ENCODE assay signal across 7 mouse cellular contexts in the genomic region with DNA sequence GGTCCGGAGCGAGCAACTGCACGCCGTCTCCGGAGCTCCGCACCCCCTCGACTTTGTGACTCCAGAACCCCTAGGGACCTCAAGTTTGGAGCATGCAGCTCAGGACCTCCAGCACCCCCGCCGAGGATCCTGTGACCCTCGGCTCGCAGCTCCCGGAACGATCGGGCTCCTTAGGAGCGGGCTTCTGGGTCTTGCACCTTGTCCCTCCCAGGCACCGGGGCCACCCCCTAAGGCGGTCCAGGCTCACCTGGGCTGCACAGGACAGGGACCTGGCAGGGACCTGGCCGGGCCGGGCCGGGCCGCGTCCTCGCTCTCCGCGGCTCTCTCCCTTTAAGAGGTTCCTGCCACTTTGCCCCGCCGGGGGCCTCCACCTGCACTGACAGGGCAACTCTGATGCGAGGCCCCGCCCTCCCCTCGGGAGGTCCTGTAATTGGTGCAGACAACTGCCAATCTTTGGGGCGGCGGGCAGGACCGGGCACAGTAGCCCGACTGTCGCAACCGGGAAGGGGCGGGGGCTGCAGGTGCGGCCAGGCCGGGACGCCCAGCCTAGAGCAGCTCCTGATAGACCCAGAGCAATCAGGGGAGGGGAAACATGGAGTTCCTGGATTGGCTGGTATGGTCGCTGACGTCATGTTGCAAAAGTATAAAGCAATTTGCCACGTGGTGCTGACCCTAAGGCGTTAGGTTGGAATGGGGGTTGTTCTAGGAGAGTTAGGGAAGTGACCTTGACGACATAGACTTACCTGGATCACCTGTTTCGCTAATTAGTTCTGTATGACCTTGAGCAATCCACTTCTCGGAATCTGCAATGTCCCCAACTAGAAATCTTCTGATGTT. TPM values are rescaled to one million over a fixed set of nuclear protein-coding genes. Genes with fewer than 3 reads are reported as not detected.
DNase-seq lines count a peak whose midpoint lies in the region; ATAC-seq lines count a peak whose summit lies in the region.

A gene (minus strand): TSS at position 389 of the 837 bp plus-strand sequence.

- peak within 1 kb of the TSS; percentile 91 for H3K4me3 ChIP-seq in intestine, embryonic 16.5 days (ENCODE audit: low read length)
- H3K4me3 ChIP-seq in midbrain, embryonic 11.5 days (ENCODE audit: low read depth, low read length): peak within 1 kb of the TSS; percentile 72

- under 1% methylated on average over 47 of the region's 47 CpGs for WGBS in intestine, embryonic 16.5 days
- 2% methylated on average over 47 of the region's 47 CpGs for WGBS in midbrain, embryonic 11.5 days

- H3K36me3 ChIP-seq in intestine, embryonic 16.5 days (ENCODE audit: control insufficient read depth, insufficient read depth, low read length): no peaks in the 10 kb centered on the region
- H3K36me3 ChIP-seq in midbrain, embryonic 11.5 days (ENCODE audit: control insufficient read depth, insufficient read depth, low read length): no peaks in the 10 kb centered on the region

- intact Hi-C loops in left cerebral cortex, postnatal 36 days (cut with DNase I): loop anchor here (5.0 kb wide), 2 partner anchors 38 to 158 kb away; no protein-coding TSS in a partner anchor

- H3K27ac ChIP-seq in intestine, embryonic 16.5 days (ENCODE audit: low read length): peak within 1 kb of the TSS; percentile 84
- no peak within 1 kb of the TSS for H3K27ac ChIP-seq in midbrain, embryonic 11.5 days (ENCODE audit: low read depth, low read length)

- ATAC-seq in intestine, embryonic 16.5 days: peak; percentile 96
- ATAC-seq in midbrain, embryonic 11.5 days (ENCODE audit: low FRiP score): peak; percentile 93

- peak within 1 kb of the TSS; percentile 91 for H3K4me2 ChIP-seq in intestine, embryonic 16.5 days (ENCODE audit: low read depth, low read length)
- H3K4me2 ChIP-seq in midbrain, embryonic 11.5 days: peak within 1 kb of the TSS; percentile 100

- peaks cover 16% of the 10 kb centered on the region; the same call in 1 of the 2 replicates for H3K4me1 ChIP-seq in intestine, embryonic 16.5 days (ENCODE audit: control insufficient read depth, insufficient read depth, low read length)
- H3K4me1 ChIP-seq in midbrain, embryonic 11.5 days (ENCODE audit: control insufficient read depth, insufficient read depth, low read length): peaks cover 18% of the 10 kb centered on the region

- peak; percentile 98 for DNase-seq in adrenal gland, adult 8-10 months
- peak; percentile 99 for DNase-seq in embryo, embryonic 9.5 days (ENCODE audit: extremely low spot score)
- DNase-seq in gastrocnemius, postnatal 4 days (ENCODE audit: low spot score in 2 of 2): peak; percentile 80 to 88
- peak; percentile 94 to 96 for DNase-seq in left cerebral cortex, postnatal 36 days (ENCODE audit: low spot score in 2 of 2)
- peak; percentile 99 for DNase-seq in midbrain, embryonic 11.5 days (ENCODE audit: low spot score, missing footprints)
- peak; percentile 97 for DNase-seq in skeletal muscle tissue, adult 2 months (ENCODE audit: low read depth, low spot score)

- no peaks in the 10 kb centered on the region for H3K9me3 ChIP-seq in intestine, embryonic 16.5 days (ENCODE audit: control insufficient read depth, low read length)
- H3K9me3 ChIP-seq in midbrain, embryonic 11.5 days (ENCODE audit: control insufficient read depth, low read length): no peaks in the 10 kb centered on the region

- H3K27me3 ChIP-seq in intestine, embryonic 16.5 days (replicated peaks; ENCODE audit: control insufficient read depth, insufficient read depth, low read length): no peaks in the 10 kb centered on the region
- H3K27me3 ChIP-seq in midbrain, embryonic 11.5 days (ENCODE audit: control insufficient read depth, insufficient read depth, low read length): peaks cover 17% of the 10 kb centered on the region

- H3K9ac ChIP-seq in intestine, embryonic 16.5 days (ENCODE audit: low read depth, low read length): peak within 1 kb of the TSS; percentile 90
- H3K9ac ChIP-seq in midbrain, embryonic 11.5 days (ENCODE audit: low read length): peak within 1 kb of the TSS; percentile 69

RNA-seq across cellular contexts. Expression of the gene that starts here (rescaled TPM):
- total RNA-seq in adrenal gland, adult 8-10 months (2022): 10 to 100 TPM; 44.7 to 57.0 (median 55.7) TPM
- total RNA-seq in gastrocnemius, postnatal 4 days (2021): 10 to 100 TPM; 35.5 to 43.1 TPM
- 41.5 and 46.8 TPM in 2 replicates for polyA plus RNA-seq in intestine, embryonic 16.5 days (2015; fragmentation: Nextera tagmentation; extraction: Ambion mirVana)
- 10 to 100 TPM; 36.5 to 44.3 TPM for total RNA-seq in left cerebral cortex, postnatal 36 days (2021)
- polyA plus RNA-seq in midbrain, embryonic 11.5 days (2014; fragmentation: Nextera tagmentation; extraction: Ambion mirVana): 210 and 230 TPM in 2 replicates
